Mouse (Mus musculus): Measurements from ENCODE around the gene Gm17349. TPM values are rescaled to one million over a fixed set of nuclear protein-coding genes. Genes with fewer than 3 reads are reported as not detected.
"Not testable (repeated sequence)": the region's sequence is repeated elsewhere in the genome, so short reads cannot be mapped to it uniquely, and the experiment has no call there.

Gm17349 gene
- polyA plus RNA-seq, 1 experiment from 2014 or later, result not detected

GRCm38 (mm10) chr15:99728211-99728610, 22.9 kb upstream of the Gm17349 start:
- Histone ChIP-seq H3K27me3 (ENCODE audit: control insufficient read depth, insufficient read depth, low read length) (no peaks in the 10 kb centered on the region), H3K4me2 (ENCODE audit: low read depth, low read length) (no peak overlapping the region), H3K27ac (ENCODE audit: low read length) (no peak overlapping the region), H3K9me3 (replicated peaks; ENCODE audit: control insufficient read depth, low read length) (peaks cover 6% of the 10 kb centered on the region), H3K9ac (ENCODE audit: low read length) (no peak overlapping the region), H3K4me1 (ENCODE audit: control insufficient read depth, insufficient read depth, low read length) (peaks cover 20% of the 10 kb centered on the region), H3K36me3 (ENCODE audit: control insufficient read depth, insufficient read depth) (peaks cover 28% of the 10 kb centered on the region), H3K4me3 (ENCODE audit: low read length) (no peak overlapping the region)
- no peak for ATAC-seq (replicated peaks; ENCODE audit: extremely low read depth, insufficient read depth, low FRiP score)
- 95% methylated on average over 5 of the region's 5 CpGs for WGBS

- H3K9me3 ChIP-seq (replicated peaks; ENCODE audit: control insufficient read depth, low read length), result peaks cover 6% of the 10 kb centered on the region
- ATAC-seq (replicated peaks; ENCODE audit: extremely low read depth, insufficient read depth, low FRiP score), result no peak
- no peak overlapping the region for H3K27ac ChIP-seq (ENCODE audit: low read length)
- H3K27me3 ChIP-seq (ENCODE audit: control insufficient read depth, insufficient read depth, low read length), result no peaks in the 10 kb centered on the region
- 95% methylated on average over 12 of the region's 12 CpGs for WGBS
- H3K4me2 ChIP-seq (ENCODE audit: low read depth, low read length), result no peak overlapping the region
- no peak overlapping the region for H3K9ac ChIP-seq (ENCODE audit: low read length)
- H3K36me3 ChIP-seq (ENCODE audit: control insufficient read depth, insufficient read depth), result peaks cover 25% of the 10 kb centered on the region
- H3K4me1 ChIP-seq (ENCODE audit: control insufficient read depth, insufficient read depth, low read length), result peaks cover 27% of the 10 kb centered on the region
- H3K4me3 ChIP-seq (ENCODE audit: low read length), result no peak overlapping the region
Measured at GRCm38 (mm10) chr15:99727525-99727924, 22.2 kb upstream of the Gm17349 start.

GRCm38 (mm10) chr15:99727039-99727438, 21.7 kb upstream of the Gm17349 start:
- not testable (repeated sequence) for H3K27ac ChIP-seq (ENCODE audit: low read length); H3K9me3 ChIP-seq (replicated peaks; ENCODE audit: control insufficient read depth, low read length); ATAC-seq (replicated peaks; ENCODE audit: extremely low read depth, insufficient read depth, low FRiP score); H3K9ac ChIP-seq (ENCODE audit: low read length); H3K4me3 ChIP-seq (ENCODE audit: low read length); H3K27me3 ChIP-seq (ENCODE audit: control insufficient read depth, insufficient read depth, low read length)
- Histone ChIP-seq H3K36me3 (ENCODE audit: control insufficient read depth, insufficient read depth) (peaks cover 25% of the 10 kb centered on the region), H3K4me2 (ENCODE audit: low read depth, low read length) (peak overlapping the region; percentile 80; the same call in 1 of the 2 replicates), H3K4me1 (ENCODE audit: control insufficient read depth, insufficient read depth, low read length) (peaks cover 30% of the 10 kb centered on the region)
- 85% methylated on average over 4 of the region's 5 CpGs for WGBS

GRCm38 (mm10) chr15:99726549-99726948, 21.3 kb upstream of the Gm17349 start:
- Histone ChIP-seq H3K9ac (ENCODE audit: low read length) (peak overlapping the region; percentile 96), H3K4me3 (ENCODE audit: low read length) (peak overlapping the region; percentile 87), H3K36me3 (ENCODE audit: control insufficient read depth, insufficient read depth) (peaks cover 25% of the 10 kb centered on the region), H3K4me1 (ENCODE audit: control insufficient read depth, insufficient read depth, low read length) (peaks cover 30% of the 10 kb centered on the region), H3K4me2 (ENCODE audit: low read depth, low read length) (peak overlapping the region; percentile 80), H3K27me3 (ENCODE audit: control insufficient read depth, insufficient read depth, low read length) (no peaks in the 10 kb centered on the region), H3K9me3 (replicated peaks; ENCODE audit: control insufficient read depth, low read length) (peaks cover 6% of the 10 kb centered on the region), H3K27ac (ENCODE audit: low read length) (no peak overlapping the region)
- whole genome bisulfite sequencing, result 62% methylated on average over 2 of the region's 2 CpGs
- ATAC-seq (replicated peaks; ENCODE audit: extremely low read depth, insufficient read depth, low FRiP score), result no peak

GRCm38 (mm10) chr15:99725341-99726155, 20.3 kb upstream of the Gm17349 start, which contains the start of gene Cox14:
Gene Cox14, plus strand, starts transcription at chr15:99725618.
- H3K36me3 ChIP-seq (ENCODE audit: control insufficient read depth, insufficient read depth), result peaks cover 25% of the 10 kb centered on the region
- H3K27ac ChIP-seq (ENCODE audit: low read length), result peak within 1 kb of the TSS; percentile 97
- H3K9me3 ChIP-seq (replicated peaks; ENCODE audit: control insufficient read depth, low read length), result peaks cover 6% of the 10 kb centered on the region
- H3K9ac ChIP-seq (ENCODE audit: low read length), result peak within 1 kb of the TSS; percentile 96
- ATAC-seq (replicated peaks; ENCODE audit: extremely low read depth, insufficient read depth, low FRiP score), result peak; percentile 91
- H3K4me3 ChIP-seq (ENCODE audit: low read length), result peak within 1 kb of the TSS; percentile 87
- H3K4me1 ChIP-seq (ENCODE audit: control insufficient read depth, insufficient read depth, low read length), result peaks cover 30% of the 10 kb centered on the region
- H3K27me3 ChIP-seq (ENCODE audit: control insufficient read depth, insufficient read depth, low read length), result no peaks in the 10 kb centered on the region
- WGBS, result under 1% methylated on average over 67 of the region's 68 CpGs
- H3K4me2 ChIP-seq (ENCODE audit: low read depth, low read length), result peak within 1 kb of the TSS; percentile 80

GRCm38 (mm10) chr15:99724292-99725021, 19.2 kb upstream of the Gm17349 start:
- Histone ChIP-seq H3K36me3 (ENCODE audit: control insufficient read depth, insufficient read depth) (peaks cover 20% of the 10 kb centered on the region), H3K4me1 (ENCODE audit: control insufficient read depth, insufficient read depth, low read length) (peaks cover 30% of the 10 kb centered on the region), H3K9ac (ENCODE audit: low read length) (peak overlapping the region; percentile 72), H3K4me3 (ENCODE audit: low read length) (peak overlapping the region; percentile 87), H3K27ac (ENCODE audit: low read length) (peak overlapping the region; percentile 97), H3K27me3 (ENCODE audit: control insufficient read depth, insufficient read depth, low read length) (no peaks in the 10 kb centered on the region), H3K4me2 (ENCODE audit: low read depth, low read length) (peak overlapping the region; percentile 72), H3K9me3 (replicated peaks; ENCODE audit: control insufficient read depth, low read length) (peaks cover 6% of the 10 kb centered on the region)
- WGBS, result 7% methylated on average over 16 of the region's 16 CpGs
- peak; percentile 56 for ATAC-seq (replicated peaks; ENCODE audit: extremely low read depth, insufficient read depth, low FRiP score)

- Histone ChIP-seq H3K4me2 (ENCODE audit: low read depth, low read length) (peak overlapping the region; percentile 72), H3K27ac (ENCODE audit: low read length) (peak overlapping the region; percentile 97), H3K9ac (ENCODE audit: low read length) (peak overlapping the region; percentile 72), H3K4me3 (ENCODE audit: low read length) (peak overlapping the region; percentile 87), H3K9me3 (replicated peaks; ENCODE audit: control insufficient read depth, low read length) (no peaks in the 10 kb centered on the region; the same call in 1 of the 2 replicates), H3K4me1 (ENCODE audit: control insufficient read depth, insufficient read depth, low read length) (peaks cover 30% of the 10 kb centered on the region), H3K36me3 (ENCODE audit: control insufficient read depth, insufficient read depth) (peaks cover 13% of the 10 kb centered on the region), H3K27me3 (ENCODE audit: control insufficient read depth, insufficient read depth, low read length) (no peaks in the 10 kb centered on the region)
- ATAC-seq (replicated peaks; ENCODE audit: extremely low read depth, insufficient read depth, low FRiP score), result no peak
- WGBS, result 17% methylated on average over 11 of the region's 11 CpGs
Measured at GRCm38 (mm10) chr15:99723515-99724291, 18.4 kb upstream of the Gm17349 start.

- 44% methylated on average over 10 of the region's 10 CpGs for WGBS
- no peak for ATAC-seq (replicated peaks; ENCODE audit: extremely low read depth, insufficient read depth, low FRiP score)
- Histone ChIP-seq H3K9me3 (replicated peaks; ENCODE audit: control insufficient read depth, low read length) (no peaks in the 10 kb centered on the region), H3K27ac (ENCODE audit: low read length) (peak overlapping the region; percentile 97), H3K27me3 (ENCODE audit: control insufficient read depth, insufficient read depth, low read length) (no peaks in the 10 kb centered on the region), H3K4me2 (ENCODE audit: low read depth, low read length) (peak overlapping the region; percentile 72), H3K9ac (ENCODE audit: low read length) (peak overlapping the region; percentile 72), H3K4me1 (ENCODE audit: control insufficient read depth, insufficient read depth, low read length) (peaks cover 30% of the 10 kb centered on the region), H3K4me3 (ENCODE audit: low read length) (peak overlapping the region; percentile 87), H3K36me3 (ENCODE audit: control insufficient read depth, insufficient read depth) (peaks cover 8% of the 10 kb centered on the region)
Measured at GRCm38 (mm10) chr15:99723120-99723514, 17.8 kb upstream of the Gm17349 start.
